Mouse (Mus musculus) CD4-positive, CD25-positive, alpha-beta regulatory T cell (primary cell): Measurements from ENCODE around the gene Dpt. TPM values are rescaled to one million over a fixed set of nuclear protein-coding genes. Genes with fewer than 3 reads are reported as not detected.

Experiments
- polyA plus RNA-seq: library from polyadenylated mRNA; unstranded; fragments of 100-300 nt; shearing (Covaris generic); gene quantifications from one replicate; pipeline ENCODE4 v1.2.1, GENCODE M21; 2017

Gene Dpt
- 0.81 TPM for polyA plus RNA-seq

DNA sequence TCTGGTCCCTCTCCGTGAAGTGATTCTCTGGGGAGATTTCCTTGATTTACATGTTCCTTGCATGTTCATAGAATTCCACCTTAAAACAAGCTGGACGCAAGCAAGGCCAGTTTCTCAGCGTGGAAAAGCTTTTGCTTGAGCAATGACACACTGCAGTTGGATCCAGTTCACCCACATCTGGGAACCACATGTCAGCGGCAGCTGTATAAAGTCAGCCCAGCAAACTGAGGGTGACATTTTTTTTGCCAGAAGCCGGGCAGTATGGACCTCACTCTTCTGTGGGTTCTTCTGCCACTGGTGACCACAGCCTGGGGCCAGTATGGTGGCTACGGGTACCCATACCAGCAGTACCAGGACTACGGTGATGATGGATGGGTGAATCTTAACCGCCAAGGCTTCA lies at the start of gene Dpt:
Gene Dpt, plus strand, starts transcription at position 174 of the 400 bp plus-strand sequence.

Other genes with a start within 250 kb of the Dpt start
- gene Xcl1, start 138.9 kb downstream of the Dpt start, polyA plus RNA-seq: 3.0 TPM